Mouse (Mus musculus) stomach, adult 2 months (tissue): ENCODE data around the gene Gm5728. TPM values are rescaled to one million over a fixed set of nuclear protein-coding genes. Genes with fewer than 3 reads are reported as not detected.

Experiments used
- polyA plus RNA-seq: library from polyadenylated mRNA; depleted of rRNA; stranded (reverse); fragments of >200 nt; gene quantifications from 2 replicates; pipeline ENCODE4 v1.2.3, GENCODE M21; 2012; rRNA removed

The Gm5728 gene
- polyA plus RNA-seq, result not detected in 2 replicates

DNA sequence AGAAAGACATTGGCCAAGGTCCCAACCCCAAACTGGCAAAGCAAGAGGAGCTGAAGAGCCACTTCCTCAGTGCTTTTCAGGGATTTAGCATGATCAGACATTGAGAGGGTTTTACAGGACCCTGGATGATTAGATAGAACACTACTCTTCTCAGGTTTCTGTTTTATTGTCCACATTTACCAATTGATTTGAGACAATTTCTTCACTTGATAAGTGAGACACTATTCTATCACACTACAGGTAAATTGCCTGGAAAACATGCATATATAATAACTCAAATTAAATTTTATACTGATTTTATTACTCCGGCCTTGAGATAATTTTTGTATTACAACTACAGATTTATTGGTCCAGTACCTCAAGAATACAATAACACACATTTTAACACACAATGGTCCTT lies at the start of gene Gm5728:
Gm5728 (minus strand) TSS at position 101 of the 400 bp plus-strand sequence.

DNA sequence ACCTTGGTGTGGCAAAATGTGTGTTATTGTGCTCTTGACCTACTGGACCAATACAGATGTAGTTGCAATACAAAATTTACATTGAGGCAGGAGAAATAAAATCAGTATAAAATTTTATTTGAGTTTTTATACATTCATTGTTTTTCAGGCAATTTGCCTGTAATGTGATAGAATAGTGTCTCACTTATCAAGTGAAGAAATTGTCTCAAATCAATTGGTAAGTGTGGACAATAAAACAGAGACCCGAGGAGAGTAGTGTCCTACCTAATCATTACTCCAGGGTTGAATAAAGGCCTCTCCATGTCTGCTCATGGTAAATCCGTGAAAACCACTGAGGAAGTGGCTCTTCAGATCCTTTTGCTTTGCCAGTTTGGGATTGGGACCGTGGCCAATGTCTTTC lies 42.4 kb upstream of the Gm5728 start, which contains the start of gene Vmn1r100:
Vmn1r100 (plus strand) TSS at position 301 of the 400 bp plus-strand sequence.

DNA sequence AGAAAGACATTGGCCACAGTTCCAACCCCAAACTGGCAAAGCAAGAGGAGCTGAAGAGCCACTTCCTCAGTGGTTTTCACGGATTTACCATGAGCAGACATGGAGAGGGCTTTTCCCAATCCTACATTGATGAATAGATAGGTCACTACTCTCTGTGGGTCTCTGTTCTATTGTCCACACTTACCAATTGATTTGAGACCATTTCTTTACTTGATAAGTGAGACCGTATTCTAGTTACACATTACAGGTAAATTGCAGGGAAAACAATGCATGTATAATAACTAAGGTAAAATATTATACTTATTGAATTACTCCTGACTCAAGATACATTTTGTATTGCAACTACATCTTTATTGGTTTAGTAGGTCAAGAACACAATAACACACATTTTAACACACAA lies 41.2 kb downstream of the Gm5728 start, which contains the start of gene Gm4133:
Gm4133 (minus strand) TSS at position 101 of the 400 bp plus-strand sequence.

Other genes starting within 250 kb of the Gm5728 start
- gene Vmn1r93, start 236.3 kb downstream of the Gm5728 start, polyA plus RNA-seq, result not detected in 2 replicates
- gene Vmn1r94, start 207.0 kb downstream of the Gm5728 start, polyA plus RNA-seq, result not detected in 2 replicates
- gene Vmn1r95, start 181.7 kb downstream of the Gm5728 start, polyA plus RNA-seq, result not detected in 2 replicates
- not detected in 2 replicates for gene Gm6164, start 169.8 kb downstream of the Gm5728 start, polyA plus RNA-seq
- not detected in 2 replicates for gene Gm4498, start 141.6 kb downstream of the Gm5728 start, polyA plus RNA-seq
- not detected in 2 replicates for gene Gm5890, start 112.6 kb downstream of the Gm5728 start, polyA plus RNA-seq
- gene Gm4133, start 41.3 kb downstream of the Gm5728 start, polyA plus RNA-seq, result not detected in 2 replicates
- gene Vmn1r100, start 42.5 kb upstream of the Gm5728 start, polyA plus RNA-seq, result not detected in 2 replicates
- not detected in 2 replicates for gene Vmn1r101, start 67.2 kb upstream of the Gm5728 start, polyA plus RNA-seq
- gene Gm10670, start 99.5 kb upstream of the Gm5728 start, polyA plus RNA-seq, result not detected in 2 replicates
- gene Vmn1r103, start 135.1 kb upstream of the Gm5728 start, polyA plus RNA-seq, result not detected in 2 replicates
- gene Vmn1r104, start 158.4 kb upstream of the Gm5728 start, polyA plus RNA-seq, result not detected in 2 replicates
- gene Gm5726, start 170.3 kb upstream of the Gm5728 start, polyA plus RNA-seq, result not detected in 2 replicates
- gene Gm4141, start 200.8 kb upstream of the Gm5728 start, polyA plus RNA-seq, result not detected in 2 replicates
- gene Gm4513, start 223.6 kb upstream of the Gm5728 start, polyA plus RNA-seq, result not detected in 2 replicates